Mouse (Mus musculus) erythroblast, embryonic 14.5 days (primary cell): Measurements from ENCODE around the gene B430306N03Rik. TPM values are rescaled to one million over a fixed set of nuclear protein-coding genes. Genes with fewer than 3 reads are reported as not detected.

ENCODE experiments used
- H3K27me3 ChIP-seq: 2 replicates; pipeline ENCODE4 v1.6.1; 2012; ENCODE audit warnings: inconsistent platforms; ENCODE audit not compliant: control insufficient read depth
- H3K36me3 ChIP-seq: 2 replicates; pipeline ENCODE4 v1.6.1; 2012; ENCODE audit warnings: mild to moderate bottlenecking, inconsistent platforms; ENCODE audit not compliant: control insufficient read depth
- H3K4me1 ChIP-seq: 2 replicates; pipeline ENCODE4 v1.6.1; 2012; ENCODE audit warnings: inconsistent platforms; ENCODE audit not compliant: control insufficient read depth
- H3K4me3 ChIP-seq: replicated peaks from 2 replicates; pipeline ENCODE3; 2012; ENCODE audit warnings: moderate library complexity, mild to moderate bottlenecking, inconsistent platforms
- H3K9me3 ChIP-seq: 2 replicates; pipeline ENCODE4 v1.6.1; 2012; ENCODE audit warnings: low read length, inconsistent platforms, mixed read lengths; ENCODE audit not compliant: control insufficient read depth
- GATA1 ChIP-seq: IDR thresholded peaks from 2 replicates; pipeline ENCODE4 v1.6.1; 2012; ENCODE audit warnings: low read length, inconsistent platforms, mixed read lengths
- TAL1 ChIP-seq: IDR thresholded peaks from 3 replicates; pipeline ENCODE4 v1.6.1; 2012; ENCODE audit warnings: low read length, inconsistent platforms, mixed read lengths
- polyA plus RNA-seq: library from polyadenylated mRNA; stranded (reverse); fragments of >175 nt; gene quantifications from 2 replicates; pipeline ENCODE4 v1.2.3, GENCODE M21; 2012

The B430306N03Rik gene
- polyA plus RNA-seq, 1 experiment: 0.02 TPM

DNA sequence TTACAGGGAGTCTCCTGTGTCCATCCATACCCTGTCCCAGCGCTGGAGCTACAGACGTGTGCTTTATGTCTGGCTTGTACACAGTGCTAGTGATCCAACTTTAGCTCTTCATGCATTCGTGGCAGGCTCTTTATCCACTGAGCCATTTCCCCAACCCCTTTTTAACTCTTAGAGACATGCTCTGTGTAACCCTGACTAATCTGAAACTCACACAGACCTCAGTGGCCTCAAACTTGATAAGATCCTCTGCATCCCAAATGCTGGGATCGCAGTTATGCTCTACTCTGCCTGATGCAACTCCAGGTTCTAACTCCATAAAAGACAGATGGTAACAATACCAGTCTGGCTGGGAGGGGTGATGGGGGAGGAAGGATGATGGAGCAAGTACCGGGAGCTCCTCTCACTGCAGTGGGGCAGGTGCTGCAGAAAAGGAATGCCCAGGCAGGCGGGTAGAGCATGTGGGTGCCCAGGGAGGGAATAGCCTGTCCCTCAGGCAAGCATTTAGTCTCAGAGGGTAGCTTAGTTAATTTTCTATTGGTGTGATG is 47.6 kb downstream of the B430306N03Rik start:
- Histone ChIP-seq H3K4me3 (no peak overlapping the region), H3K36me3 (no peaks in the 10 kb centered on the region), H3K4me1 (peaks cover 39% of the 10 kb centered on the region), H3K9me3 (no peaks in the 10 kb centered on the region), H3K27me3 (no peaks in the 10 kb centered on the region)
- no peak for TF ChIP-seq TAL1
- no peak for TF ChIP-seq GATA1

DNA sequence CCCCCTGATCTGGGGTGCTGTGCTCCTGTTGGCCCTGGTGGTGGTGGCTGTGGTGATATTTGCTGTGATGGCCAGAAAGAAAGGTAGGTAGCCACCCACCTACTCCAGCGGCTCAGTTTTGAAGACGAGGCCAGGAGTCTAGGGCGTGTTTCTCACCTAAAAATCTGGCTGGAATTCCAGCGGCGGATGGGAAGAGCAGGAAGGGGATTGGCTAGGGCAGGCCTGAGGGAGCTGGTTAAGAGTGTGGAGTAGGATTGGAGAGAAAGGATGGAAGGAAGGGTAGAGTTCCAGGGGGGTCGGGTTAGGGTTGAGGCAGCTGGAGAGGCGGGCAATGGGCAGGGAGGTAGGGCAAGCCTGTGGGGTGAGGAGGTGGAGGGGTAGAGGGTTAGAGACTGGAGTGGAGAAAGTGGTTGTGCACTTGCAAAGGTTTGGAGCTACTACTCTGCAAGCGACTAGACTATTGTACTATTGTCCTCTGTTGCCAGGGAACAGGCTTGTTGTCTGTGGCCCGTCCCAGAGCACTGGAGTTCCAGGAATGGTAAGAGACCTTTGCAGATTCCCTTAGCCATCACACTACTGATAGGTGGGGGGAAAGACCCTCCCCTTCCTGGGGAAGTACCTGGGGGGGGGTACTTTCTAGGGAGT is 49.7 kb downstream of the B430306N03Rik start:
- Histone ChIP-seq H3K27me3 (no peaks in the 10 kb centered on the region), H3K4me1 (peaks cover 30% of the 10 kb centered on the region), H3K9me3 (no peaks in the 10 kb centered on the region), H3K4me3 (no peak overlapping the region), H3K36me3 (no peaks in the 10 kb centered on the region)
- no peak for TF ChIP-seq TAL1
- TF ChIP-seq GATA1: no peak

DNA sequence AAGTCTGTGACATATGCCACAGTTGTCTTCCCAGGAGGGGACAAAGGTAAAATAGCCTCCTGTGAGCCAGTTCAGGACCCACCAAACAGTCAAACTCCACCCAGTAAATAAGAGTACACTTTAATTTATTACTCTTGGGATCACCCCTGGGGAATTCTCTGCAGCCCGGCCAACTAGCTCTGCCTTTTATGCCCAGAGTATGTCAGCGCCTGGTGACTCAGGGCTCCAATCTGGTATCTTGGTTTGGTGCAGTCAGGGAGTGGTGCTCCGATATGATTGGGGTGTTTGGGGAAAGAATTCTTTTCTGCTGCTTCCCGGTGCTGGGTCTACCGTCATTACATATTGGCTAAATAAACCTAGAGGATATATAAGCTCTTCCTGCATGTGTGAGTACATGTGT is 50.9 kb downstream of the B430306N03Rik start:
- H3K27me3 ChIP-seq: no peaks in the 10 kb centered on the region
- H3K4me3 ChIP-seq: no peak overlapping the region
- TF ChIP-seq TAL1: no peak
- no peak for TF ChIP-seq GATA1
- no peaks in the 10 kb centered on the region for H3K36me3 ChIP-seq
- H3K4me1 ChIP-seq: peaks cover 22% of the 10 kb centered on the region
- no peaks in the 10 kb centered on the region for H3K9me3 ChIP-seq

DNA sequence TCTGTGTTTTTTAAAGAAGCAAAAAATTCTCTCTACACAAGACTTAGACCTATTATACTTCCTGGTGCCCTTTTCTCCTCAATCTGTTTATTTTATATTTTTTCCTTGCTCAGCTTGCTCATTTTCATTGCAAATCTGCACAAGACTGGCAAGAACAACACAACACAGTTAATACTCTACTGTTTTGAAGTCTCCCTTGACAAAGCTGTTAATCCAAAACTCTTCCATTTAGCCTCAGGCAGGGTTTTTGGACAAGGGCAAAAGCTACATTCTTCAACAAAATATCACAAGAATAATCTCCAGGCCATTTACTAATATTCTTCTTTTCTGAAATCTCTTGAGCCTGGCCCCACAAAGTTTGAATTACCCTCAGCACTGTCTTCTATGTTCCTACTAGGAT is 55.7 kb downstream of the B430306N03Rik start:
- Histone ChIP-seq H3K27me3 (no peaks in the 10 kb centered on the region), H3K4me1 (peaks cover 3% of the 10 kb centered on the region), H3K4me3 (no peak overlapping the region), H3K9me3 (no peaks in the 10 kb centered on the region), H3K36me3 (no peaks in the 10 kb centered on the region)
- TF ChIP-seq GATA1 (no peak), TAL1 (no peak)

DNA sequence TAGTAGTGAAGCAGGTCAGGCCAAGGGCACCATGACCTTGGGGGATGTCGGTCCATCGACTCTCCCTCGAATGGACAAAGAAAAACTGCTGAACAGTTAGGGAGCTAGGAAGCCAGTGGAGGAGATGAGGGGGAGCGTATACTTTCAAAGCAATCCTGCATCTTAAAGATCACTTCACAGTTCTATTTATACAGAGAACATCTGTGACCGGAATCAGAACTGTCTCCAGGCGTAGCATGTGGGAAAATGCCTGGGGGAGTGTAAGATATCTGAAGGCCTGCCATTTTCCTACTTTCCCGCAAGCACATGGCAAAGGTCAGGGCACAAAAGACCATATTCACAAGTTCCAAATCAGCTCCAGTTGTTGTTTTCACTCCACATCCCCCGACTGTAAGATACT is 57.0 kb downstream of the B430306N03Rik start:
- Histone ChIP-seq H3K4me1 (peaks cover 3% of the 10 kb centered on the region), H3K9me3 (no peaks in the 10 kb centered on the region), H3K27me3 (no peaks in the 10 kb centered on the region), H3K36me3 (no peaks in the 10 kb centered on the region), H3K4me3 (no peak overlapping the region)
- TF ChIP-seq TAL1 (no peak), GATA1 (no peak)

DNA sequence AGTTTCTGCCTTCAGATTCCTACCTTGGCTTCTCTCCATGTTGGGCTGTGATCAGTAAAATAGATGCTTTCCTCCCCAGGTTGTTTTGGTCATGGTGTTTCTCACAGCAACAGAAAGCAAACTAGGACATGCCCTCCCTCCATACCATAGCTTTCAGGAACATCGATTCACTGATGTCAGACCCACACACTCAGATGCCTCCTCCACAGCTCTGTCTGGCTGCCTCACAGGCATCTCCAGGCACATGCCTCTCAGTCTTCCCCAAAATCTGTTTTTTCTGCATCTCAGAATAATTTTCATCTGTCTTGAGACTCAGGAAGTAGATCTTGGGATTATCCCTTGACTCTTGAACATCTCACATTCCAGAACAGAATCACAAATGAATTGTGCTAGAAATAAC is 60.2 kb downstream of the B430306N03Rik start:
- Histone ChIP-seq H3K36me3 (no peaks in the 10 kb centered on the region), H3K9me3 (no peaks in the 10 kb centered on the region), H3K4me1 (no peaks in the 10 kb centered on the region), H3K4me3 (no peak overlapping the region), H3K27me3 (no peaks in the 10 kb centered on the region)
- TF ChIP-seq GATA1 (no peak), TAL1 (no peak)

Other genes with a start within 250 kb of the B430306N03Rik start
- 0.03 TPM in 1 of 2 replicates, not detected in the other for gene 1700067P10Rik, start 226.8 kb upstream of the B430306N03Rik start, polyA plus RNA-seq
- not detected in 2 replicates for gene 9830107B12Rik, start 169.9 kb upstream of the B430306N03Rik start, polyA plus RNA-seq
- not detected in 2 replicates for gene A530064D06Rik, start 148.9 kb upstream of the B430306N03Rik start, polyA plus RNA-seq
- not detected in 2 replicates for gene Trem1, start 83.4 kb upstream of the B430306N03Rik start, polyA plus RNA-seq
- not detected in 2 replicates for gene Trem3, start 68.4 kb upstream of the B430306N03Rik start, polyA plus RNA-seq
- gene Treml4, start 51.8 kb upstream of the B430306N03Rik start, polyA plus RNA-seq: 0.06 and 0.27 TPM in 2 replicates
- gene Treml2, start 16.6 kb upstream of the B430306N03Rik start, polyA plus RNA-seq: 0.50 and 0.74 TPM in 2 replicates
- gene Trem2, start 30.3 kb downstream of the B430306N03Rik start, polyA plus RNA-seq: 0.22 and 0.46 TPM in 2 replicates
- 0.08 and 0.09 TPM in 2 replicates for gene Treml1, start 43.8 kb downstream of the B430306N03Rik start, polyA plus RNA-seq
- gene Nfya, start 93.8 kb downstream of the B430306N03Rik start, polyA plus RNA-seq: 1.3 and 1.7 TPM in 2 replicates
- 1.1 and 2.0 TPM in 2 replicates for gene Oard1, start 93.9 kb downstream of the B430306N03Rik start, polyA plus RNA-seq
- 0.03 TPM in 1 of 2 replicates, not detected in the other for gene Apobec2, start 116.8 kb downstream of the B430306N03Rik start, polyA plus RNA-seq
- 34.5 and 96.9 TPM in 2 replicates for gene Tspo2, start 135.4 kb downstream of the B430306N03Rik start, polyA plus RNA-seq
- gene Unc5cl, start 138.8 kb downstream of the B430306N03Rik start, polyA plus RNA-seq: 1.5 and 1.6 TPM in 2 replicates